Mouse (Mus musculus) brain, embryonic 14.5 days (tissue): ENCODE measurements around the gene Gm13691.
"Not testable (repeated sequence)": the region's sequence is repeated elsewhere in the genome, so short reads cannot be mapped to it uniquely, and the experiment has no call there.

Experiments
- CTCF ChIP-seq: fragments of 200-500 bp; IDR thresholded peaks from 2 replicates; pipeline ENCODE4 v1.5.1; 2012; ENCODE audit warnings: inconsistent platforms, mild to moderate bottlenecking, moderate library complexity, borderline replicate concordance; ENCODE audit not compliant: insufficient read depth, insufficient read length; ENCODE audit errors: extremely low read depth
- POLR2A ChIP-seq: fragments of 200-500 bp; IDR thresholded peaks from 2 replicates; pipeline ENCODE4 v1.6.1; 2012; ENCODE audit warnings: mild to moderate bottlenecking, inconsistent platforms, borderline replicate concordance; ENCODE audit not compliant: poor library complexity, insufficient read depth, insufficient read length, severe bottlenecking; ENCODE audit errors: extremely low read depth

DNA sequence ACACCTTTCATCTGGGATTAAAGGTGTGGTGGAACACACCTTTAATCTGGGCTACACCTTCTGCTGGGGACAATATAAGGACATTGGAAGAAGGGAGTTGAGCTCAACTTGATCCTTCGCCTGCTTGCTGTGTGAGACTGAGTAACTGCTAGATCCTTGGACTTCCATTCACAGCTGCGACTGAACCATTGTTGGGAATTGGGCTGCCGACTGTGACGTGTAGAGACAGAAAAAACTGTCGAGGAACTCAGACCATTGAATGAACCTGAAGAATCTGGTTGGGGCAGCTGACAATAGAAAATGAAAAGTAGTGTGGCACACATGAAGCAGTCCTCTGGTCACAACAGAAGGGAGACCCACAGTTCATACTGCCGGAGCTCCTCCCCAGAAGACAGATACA lies 23.3 kb upstream of the Gm13691 start, which contains the start of gene Gm13695:
- TF ChIP-seq POLR2A, CTCF: not testable (repeated sequence)
